Mouse (Mus musculus) hindbrain, embryonic 13.5 days (tissue): ENCODE data around the gene Apobec1. TPM values are rescaled to one million over a fixed set of nuclear protein-coding genes. Genes with fewer than 3 reads are reported as not detected.

Experiments
- ATAC-seq: fragments of 200-750 bp; cut with Nextera tagmentation; 2 replicates; pipeline ENCODE4 v1.8.0; 2017; ENCODE audit warnings: moderate TSS enrichment; ENCODE audit not compliant: low FRiP score
- H3K27ac ChIP-seq: fragments of 300-500 bp; sonication (generic); 2 replicates; pipeline ENCODE4 v1.5.1; 2015; ENCODE audit warnings: inconsistent platforms, mild to moderate bottlenecking, moderate library complexity
- H3K27me3 ChIP-seq: fragments of 300-500 bp; sonication (generic); 2 replicates; pipeline ENCODE4 v1.6.1; 2015; ENCODE audit warnings: mild to moderate bottlenecking, inconsistent platforms
- H3K36me3 ChIP-seq: fragments of 300-500 bp; sonication (generic); 2 replicates; pipeline ENCODE4 v1.6.1; 2015; ENCODE audit warnings: mild to moderate bottlenecking, inconsistent platforms
- H3K4me1 ChIP-seq: fragments of 300-500 bp; sonication (generic); replicated peaks from 2 replicates; pipeline ENCODE4 v1.6.1; 2015; ENCODE audit warnings: inconsistent platforms
- H3K4me2 ChIP-seq: fragments of 300-500 bp; sonication (generic); 2 replicates; pipeline ENCODE4 v1.6.1; 2015; ENCODE audit warnings: inconsistent platforms, mild to moderate bottlenecking, moderate library complexity
- H3K4me3 ChIP-seq: fragments of 300-500 bp; sonication (generic); 2 replicates; pipeline ENCODE4 v1.5.1; 2015; ENCODE audit warnings: mild to moderate bottlenecking, inconsistent platforms
- H3K9ac ChIP-seq: fragments of 300-500 bp; sonication (generic); 2 replicates; pipeline ENCODE4 v1.6.1; 2015; ENCODE audit warnings: mild to moderate bottlenecking, inconsistent platforms
- H3K9me3 ChIP-seq: fragments of 300-500 bp; sonication (generic); 2 replicates; pipeline ENCODE4 v1.6.1; 2016; ENCODE audit warnings: inconsistent platforms
- WGBS: fragments of 180-500 bp; shearing (Covaris S2); methylation state at CpG from one replicate; pipeline ENCODE4 v1.1.7; 2015; 5-methylcytosine and 5-hydroxymethylcytosine counted together
- polyA plus RNA-seq: library from polyadenylated mRNA; unstranded; fragments of >200 nt; fragmentation: Nextera tagmentation; extraction: Ambion mirVana; gene quantifications from 2 replicates; pipeline ENCODE4 v1.2.1, GENCODE M21; 2015

Gene Apobec1
- polyA plus RNA-seq, 1 experiment from 2014 or later, result 2.5 TPM

DNA sequence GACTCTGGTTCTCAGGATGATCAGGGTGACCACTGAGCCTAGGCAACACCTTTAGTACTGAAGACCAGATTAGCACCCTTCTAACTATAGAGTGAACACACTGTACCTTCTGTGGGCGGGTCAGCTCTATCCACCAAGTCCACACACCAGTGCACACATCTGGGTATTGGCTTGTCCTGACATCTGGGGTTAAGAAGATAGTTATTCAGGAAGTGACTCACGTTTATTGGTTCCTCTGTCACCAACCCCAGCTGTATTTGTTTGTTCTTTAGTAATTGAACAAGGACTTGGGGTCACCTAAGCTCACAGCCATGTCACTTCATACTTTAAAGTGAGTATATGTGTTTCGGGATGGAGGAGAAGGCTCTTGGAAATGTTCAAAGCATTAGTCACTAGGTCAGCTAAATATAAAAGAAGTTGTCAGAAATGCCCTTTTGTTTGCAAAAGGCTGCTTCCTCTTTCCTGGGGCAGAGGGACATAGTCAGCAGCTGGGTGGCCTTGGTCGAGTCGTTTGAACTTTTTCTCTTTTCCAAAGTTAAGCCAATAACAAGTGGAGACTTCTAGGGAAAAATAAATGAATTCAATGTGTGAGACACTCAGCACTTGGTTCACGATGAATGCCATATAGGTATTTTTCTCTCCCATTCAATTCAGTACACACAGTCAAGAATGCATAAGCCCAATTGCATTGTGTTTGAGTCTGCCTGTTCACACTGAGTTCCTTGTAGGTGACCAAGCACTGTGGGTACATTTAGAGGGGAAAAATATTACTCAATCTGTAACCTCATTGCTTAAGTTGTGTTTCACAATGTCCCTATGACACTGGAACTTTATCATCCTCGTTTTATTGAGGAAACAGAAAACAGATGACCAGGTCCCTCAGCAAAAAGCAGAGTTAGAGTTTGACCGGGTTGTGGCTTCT lies 31.3 kb downstream of the Apobec1 start:
- Histone ChIP-seq H3K4me2 (no peak overlapping the region), H3K27ac (no peak overlapping the region), H3K4me3 (no peak overlapping the region), H3K36me3 (no peaks in the 10 kb centered on the region), H3K9ac (no peak overlapping the region), H3K9me3 (no peaks in the 10 kb centered on the region), H3K27me3 (no peaks in the 10 kb centered on the region), H3K4me1 (0 out of 2 replicates have a peak, but pooled peaks cover 4% of the 10 kb centered on the region)
- WGBS, result 74% methylated on average over 8 of the region's 8 CpGs
- no peak for ATAC-seq

DNA sequence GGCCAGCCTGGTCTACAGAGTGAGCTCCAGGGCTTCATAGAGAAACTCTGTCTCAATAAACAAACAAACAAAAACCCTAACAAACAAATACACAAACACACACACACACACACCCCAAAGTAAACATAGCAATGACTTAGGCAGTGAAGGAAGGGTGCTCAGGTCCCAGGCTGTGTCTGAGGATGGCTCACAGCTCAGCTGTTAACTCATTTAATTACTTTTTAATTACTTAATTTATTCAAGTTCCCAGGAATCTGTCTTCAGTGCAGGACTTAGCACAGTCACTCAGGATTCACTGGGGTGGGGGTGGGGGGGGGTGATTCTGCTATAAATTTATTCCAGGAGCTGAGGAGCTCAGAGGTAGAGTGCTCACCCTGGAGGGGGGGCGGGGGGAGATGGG lies 32.5 kb downstream of the Apobec1 start:
- ATAC-seq, result no peak
- H3K4me1 ChIP-seq, result 0 out of 2 replicates have a peak, but pooled peaks cover 4% of the 10 kb centered on the region

DNA sequence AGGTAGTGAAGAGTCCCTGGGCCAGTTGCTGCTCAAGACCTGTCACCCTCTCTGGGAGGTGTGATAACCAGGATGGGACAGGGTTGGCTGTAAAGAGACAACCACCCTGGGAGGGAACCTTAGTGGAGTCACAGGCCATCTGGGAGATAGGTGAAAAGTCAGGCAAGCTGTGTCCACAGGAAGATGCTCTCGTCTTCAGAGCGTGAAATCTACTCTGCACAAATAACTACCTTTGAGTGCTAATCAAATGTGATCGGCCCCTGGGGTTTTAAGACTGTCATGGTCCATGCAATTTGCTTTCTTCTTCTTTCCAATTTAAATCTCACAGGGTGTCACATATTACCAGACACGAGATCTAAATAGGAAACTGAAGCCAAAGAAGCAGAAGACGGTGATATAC lies 33.1 kb downstream of the Apobec1 start:
- WGBS, result 58% methylated on average over 5 of the region's 5 CpGs
- no peak for ATAC-seq
- Histone ChIP-seq H3K27ac (no peak overlapping the region), H3K4me2 (no peak overlapping the region), H3K9me3 (no peaks in the 10 kb centered on the region), H3K36me3 (no peaks in the 10 kb centered on the region), H3K9ac (no peak overlapping the region), H3K4me1 (0 out of 2 replicates have a peak, but pooled peaks cover 4% of the 10 kb centered on the region), H3K4me3 (no peak overlapping the region), H3K27me3 (0 out of 2 replicates have a peak, but pooled peaks cover 4% of the 10 kb centered on the region)

More for the DNA sequence above, 32.5 kb downstream of the Apobec1 start:
- H3K36me3 ChIP-seq, result no peaks in the 10 kb centered on the region
- no peak overlapping the region for H3K4me2 ChIP-seq
- H3K9me3 ChIP-seq, result no peaks in the 10 kb centered on the region
- H3K9ac ChIP-seq, result no peak overlapping the region
- 92% methylated on average over 1 of the region's 1 CpGs for whole genome bisulfite sequencing
- H3K4me3 ChIP-seq, result no peak overlapping the region
- peak overlapping the region; percentile 44; the same call in 1 of the 2 replicates for H3K27ac ChIP-seq
- 0 out of 2 replicates have a peak, but pooled peaks cover 4% of the 10 kb centered on the region for H3K27me3 ChIP-seq

DNA sequence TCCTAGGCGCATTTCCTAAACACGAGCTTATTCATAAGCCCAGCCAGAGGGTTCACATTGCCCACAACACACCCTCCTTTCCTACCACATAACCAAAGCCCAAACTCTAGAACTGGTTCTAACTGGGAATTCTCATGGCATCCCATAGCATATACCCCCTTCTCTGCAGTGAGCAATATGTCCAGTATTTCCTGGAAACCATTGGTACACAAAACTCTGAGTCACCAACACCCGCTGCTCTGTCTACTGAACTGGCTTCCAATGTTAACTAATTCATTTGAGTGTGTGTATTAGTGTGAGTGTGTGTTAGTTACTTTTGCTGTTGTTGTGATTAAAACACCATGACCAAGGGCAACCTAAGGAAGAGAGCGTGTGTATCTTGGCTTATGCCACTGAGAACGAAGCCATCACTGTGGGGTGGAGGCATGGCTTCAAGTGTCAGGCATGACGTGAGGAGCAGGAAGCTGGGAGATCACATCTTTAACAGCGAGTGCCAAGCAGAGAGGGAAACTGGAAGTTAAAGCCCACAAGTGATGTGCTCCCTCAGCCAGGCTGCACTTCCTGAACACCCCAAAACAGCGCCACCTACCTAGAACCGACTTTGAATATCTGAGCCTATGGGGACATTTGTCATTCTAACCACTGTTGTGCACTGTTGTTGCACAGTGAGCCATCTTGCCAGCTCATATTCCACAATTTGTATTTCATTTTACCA lies 37.0 kb downstream of the Apobec1 start:
- Histone ChIP-seq H3K36me3 (no peaks in the 10 kb centered on the region), H3K9me3 (no peaks in the 10 kb centered on the region), H3K27ac (no peak overlapping the region), H3K4me3 (no peak overlapping the region), H3K9ac (no peak overlapping the region), H3K4me1 (0 out of 2 replicates have a peak, but pooled peaks cover 4% of the 10 kb centered on the region), H3K4me2 (no peak overlapping the region), H3K27me3 (peaks cover 12% of the 10 kb centered on the region; the same call in 1 of the 2 replicates)
- ATAC-seq, result no peak
- WGBS, result 88% methylated on average over 9 of the region's 9 CpGs

DNA sequence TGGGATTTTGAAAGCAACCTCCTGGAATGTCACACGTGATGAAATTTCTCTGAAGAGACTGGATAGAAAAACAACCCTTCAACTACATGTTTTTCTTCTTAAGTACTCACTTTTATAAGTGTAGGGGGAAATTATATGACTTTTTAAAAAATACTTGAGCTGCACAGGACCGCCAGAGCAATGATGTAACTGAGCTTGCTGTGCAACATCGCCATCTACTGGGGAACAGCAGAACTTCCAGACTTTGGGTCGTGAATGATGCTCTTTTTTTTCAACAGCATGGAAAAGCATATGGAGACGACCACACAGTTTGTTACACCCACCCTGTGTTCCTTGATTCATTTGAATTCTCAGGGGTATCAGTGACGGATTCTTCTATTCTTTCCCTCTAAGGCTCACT lies 39.8 kb downstream of the Apobec1 start:
- 2% methylated on average over 6 of the region's 6 CpGs for WGBS
- Histone ChIP-seq H3K36me3 (no peaks in the 10 kb centered on the region), H3K4me1 (no peaks in the 10 kb centered on the region), H3K27me3 (peaks cover 12% of the 10 kb centered on the region; the same call in 1 of the 2 replicates), H3K4me3 (0 out of 2 replicates have a peak overlapping the region, but pooled peaks have one; percentile 7), H3K9me3 (no peaks in the 10 kb centered on the region), H3K9ac (peak overlapping the region; percentile 29; the same call in 1 of the 2 replicates), H3K27ac (no peak overlapping the region), H3K4me2 (peak overlapping the region; percentile 46)
- peak; percentile 41 for ATAC-seq

DNA sequence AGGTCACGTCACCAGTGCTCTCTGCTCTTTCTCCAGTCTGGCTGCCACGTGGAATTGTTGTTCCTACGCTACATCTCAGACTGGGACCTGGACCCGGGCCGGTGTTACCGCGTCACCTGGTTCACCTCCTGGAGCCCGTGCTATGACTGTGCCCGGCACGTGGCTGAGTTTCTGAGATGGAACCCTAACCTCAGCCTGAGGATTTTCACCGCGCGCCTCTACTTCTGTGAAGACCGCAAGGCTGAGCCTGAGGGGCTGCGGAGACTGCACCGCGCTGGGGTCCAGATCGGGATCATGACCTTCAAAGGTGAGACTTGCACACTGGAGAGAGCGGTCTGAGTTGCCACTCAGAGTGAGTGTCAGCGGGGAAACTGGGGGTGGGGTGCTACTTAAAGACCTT lies 41.2 kb downstream of the Apobec1 start:
- Histone ChIP-seq H3K27ac (no peak overlapping the region), H3K4me2 (peak overlapping the region; percentile 22), H3K4me3 (no peak overlapping the region), H3K9ac (no peak overlapping the region), H3K27me3 (peaks cover 12% of the 10 kb centered on the region; the same call in 1 of the 2 replicates), H3K36me3 (no peaks in the 10 kb centered on the region), H3K4me1 (no peaks in the 10 kb centered on the region), H3K9me3 (no peaks in the 10 kb centered on the region)
- ATAC-seq, result peak; percentile 49
- 86% methylated on average over 20 of the region's 20 CpGs for WGBS

DNA sequence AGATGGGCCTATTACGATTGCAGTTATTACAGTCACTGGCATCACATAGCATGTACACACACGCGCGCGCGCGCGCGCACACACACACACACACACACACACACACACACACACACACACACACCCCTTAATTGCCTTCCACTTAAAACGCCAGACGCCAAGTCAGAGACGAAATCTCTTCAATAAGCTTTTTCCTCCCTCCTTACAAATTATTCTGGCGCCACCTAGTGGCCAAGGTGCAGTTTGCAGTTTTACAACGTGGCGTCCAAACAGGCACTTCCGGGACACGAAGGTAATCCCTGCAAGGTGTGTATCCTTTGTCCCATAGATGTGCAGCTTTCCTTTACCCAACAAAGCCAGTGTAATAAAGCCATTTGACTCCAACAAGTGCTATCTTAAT lies 41.8 kb downstream of the Apobec1 start:
- WGBS, result 10% methylated on average over 17 of the region's 17 CpGs

DNA sequence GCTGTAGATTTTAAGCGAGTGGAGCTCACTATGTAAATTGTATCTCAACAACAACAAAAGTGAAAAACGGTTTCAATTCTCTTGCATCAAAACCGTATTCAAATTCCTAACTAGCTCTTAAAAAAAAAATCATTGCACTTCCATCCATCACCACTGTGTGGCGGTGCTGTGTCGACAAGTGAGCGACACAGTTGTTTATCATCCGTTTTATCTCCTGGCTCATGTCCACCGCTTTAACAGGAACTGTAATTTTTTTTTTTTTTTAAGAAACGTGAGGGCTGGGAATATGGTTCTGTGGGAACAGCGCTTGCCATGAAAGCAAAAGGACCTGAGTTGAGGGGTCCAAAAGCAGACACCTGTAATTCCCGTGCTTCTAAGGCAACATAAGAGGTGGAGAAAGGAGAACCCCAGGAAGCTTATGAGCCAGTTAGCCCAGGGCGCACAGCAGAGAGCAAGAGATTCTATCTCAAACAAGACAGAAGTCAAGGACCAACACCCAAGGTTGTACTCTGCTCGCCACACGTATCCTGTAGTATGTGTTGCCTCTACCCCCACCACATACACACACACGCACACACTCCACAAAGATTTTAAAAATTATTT lies 45.2 kb downstream of the Apobec1 start:
- H3K4me3 ChIP-seq, result peak overlapping the region; percentile 15; the same call in 1 of the 2 replicates
- peak overlapping the region; percentile 43 for H3K4me2 ChIP-seq
- no peaks in the 10 kb centered on the region for H3K36me3 ChIP-seq
- no peak overlapping the region for H3K27ac ChIP-seq
- ATAC-seq, result no peak
- no peaks in the 10 kb centered on the region for H3K9me3 ChIP-seq
- no peaks in the 10 kb centered on the region for H3K4me1 ChIP-seq
- H3K27me3 ChIP-seq, result peaks cover 11% of the 10 kb centered on the region; the same call in 1 of the 2 replicates
- H3K9ac ChIP-seq, result no peak overlapping the region; the same call in 1 of the 2 replicates
- 25% methylated on average over 15 of the region's 15 CpGs for WGBS

More for the DNA sequence above, 41.8 kb downstream of the Apobec1 start:
- Histone ChIP-seq H3K4me1 (no peaks in the 10 kb centered on the region), H3K9me3 (no peaks in the 10 kb centered on the region), H3K36me3 (no peaks in the 10 kb centered on the region), H3K9ac (no peak overlapping the region), H3K27ac (no peak overlapping the region), H3K4me2 (peak overlapping the region; percentile 22), H3K4me3 (no peak overlapping the region; the same call in 1 of the 2 replicates), H3K27me3 (peaks cover 12% of the 10 kb centered on the region; the same call in 1 of the 2 replicates)
- peak; percentile 30; the same call in 1 of the 2 replicates for ATAC-seq

DNA sequence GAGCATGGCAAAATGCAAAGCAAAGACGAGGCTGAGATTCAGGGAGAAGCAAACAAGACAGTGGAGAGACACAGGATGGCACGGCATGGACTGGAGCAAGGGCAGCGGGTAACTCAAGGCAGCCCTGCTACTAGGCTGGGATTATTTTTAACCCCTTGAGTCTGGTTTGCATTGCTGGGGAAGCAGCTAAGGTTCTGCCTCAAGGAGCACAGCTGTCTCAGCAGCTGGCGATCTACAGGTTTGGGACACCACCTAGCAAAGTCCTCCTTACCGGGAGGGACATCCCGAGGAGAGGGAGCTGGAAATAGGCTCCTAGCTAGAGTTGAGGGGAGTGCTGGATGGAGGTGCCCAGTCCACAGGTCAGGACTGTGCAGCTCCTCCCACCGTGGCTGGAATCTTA lies 47.0 kb downstream of the Apobec1 start:
- no peak for ATAC-seq
- Histone ChIP-seq H3K4me3 (no peak overlapping the region), H3K4me2 (no peak overlapping the region), H3K9ac (no peak overlapping the region), H3K9me3 (no peaks in the 10 kb centered on the region), H3K4me1 (no peaks in the 10 kb centered on the region), H3K27ac (no peak overlapping the region), H3K27me3 (0 out of 2 replicates have a peak, but pooled peaks cover 3% of the 10 kb centered on the region), H3K36me3 (no peaks in the 10 kb centered on the region)
- 54% methylated on average over 7 of the region's 7 CpGs for WGBS

DNA sequence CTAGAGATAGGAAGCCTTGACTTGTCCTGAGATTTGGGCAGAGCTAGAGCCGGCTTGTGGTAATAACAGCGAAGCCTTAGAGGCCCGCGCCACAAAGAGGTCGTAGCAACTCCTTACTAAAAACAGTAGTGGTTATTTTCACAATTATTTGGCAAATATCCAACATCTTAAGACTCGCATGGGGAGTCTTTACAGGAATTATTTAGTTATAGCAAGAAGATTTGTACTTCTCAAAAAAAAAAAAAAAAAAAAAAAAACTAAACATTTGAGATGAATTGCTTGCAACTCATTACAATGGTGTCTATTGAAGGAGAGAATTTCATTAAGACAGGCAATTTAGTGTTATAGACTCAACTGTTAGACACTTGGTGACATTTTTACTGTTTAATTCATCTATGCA lies 48.1 kb downstream of the Apobec1 start:
- Histone ChIP-seq H3K27ac (no peak overlapping the region), H3K36me3 (no peaks in the 10 kb centered on the region), H3K4me3 (no peak overlapping the region), H3K9me3 (no peaks in the 10 kb centered on the region), H3K4me2 (no peak overlapping the region), H3K9ac (no peak overlapping the region), H3K4me1 (no peaks in the 10 kb centered on the region), H3K27me3 (0 out of 2 replicates have a peak, but pooled peaks cover 3% of the 10 kb centered on the region)
- WGBS, result 80% methylated on average over 6 of the region's 6 CpGs
- ATAC-seq, result no peak

DNA sequence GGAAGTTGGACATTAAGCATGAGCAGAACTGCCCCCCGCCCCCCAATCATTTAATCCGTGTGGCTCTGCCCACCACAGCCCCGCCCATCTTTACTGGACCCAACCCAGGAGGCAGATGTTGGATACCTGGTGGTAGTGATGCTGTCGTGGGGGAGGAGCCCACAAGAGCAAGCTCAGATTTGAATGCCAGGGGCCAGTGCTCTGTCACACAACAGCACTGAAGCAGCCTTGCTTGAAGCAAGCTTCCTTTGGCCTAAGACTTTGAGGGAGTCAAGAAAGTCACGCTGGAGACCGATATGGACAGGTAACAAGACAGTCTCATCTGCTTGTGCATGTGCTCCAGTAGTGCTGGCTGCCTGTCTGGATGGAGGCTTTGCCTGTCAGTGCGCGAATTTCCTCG lies 48.6 kb downstream of the Apobec1 start, which contains the start of gene Aicda:
Aicda (plus strand) TSS at position 196 of the 400 bp plus-strand sequence.
- Histone ChIP-seq H3K4me2 (no peak within 1 kb of the TSS), H3K4me3 (no peak within 1 kb of the TSS), H3K9ac (no peak within 1 kb of the TSS), H3K27ac (no peak within 1 kb of the TSS), H3K36me3 (no peaks in the 10 kb centered on the region), H3K9me3 (no peaks in the 10 kb centered on the region), H3K4me1 (no peaks in the 10 kb centered on the region), H3K27me3 (0 out of 2 replicates have a peak, but pooled peaks cover 3% of the 10 kb centered on the region)
- 59% methylated on average over 9 of the region's 9 CpGs for WGBS
- ATAC-seq, result no peak
